Mouse (Mus musculus) midbrain, embryonic 15.5 days (tissue): ENCODE measurements around the gene Rgs3. TPM values are rescaled to one million over a fixed set of nuclear protein-coding genes. Genes with fewer than 3 reads are reported as not detected.

ENCODE experiments used
- ATAC-seq: fragments of 200-750 bp; cut with Nextera tagmentation; replicated peaks from 2 replicates; pipeline ENCODE4 v1.8.0; 2017; ENCODE audit warnings: moderate TSS enrichment
- H3K27ac ChIP-seq: fragments of 300-500 bp; sonication (generic); 2 replicates; pipeline ENCODE4 v1.5.1; 2015; ENCODE audit warnings: mild to moderate bottlenecking, inconsistent platforms
- H3K27me3 ChIP-seq: fragments of 300-500 bp; sonication (generic); replicated peaks from 2 replicates; pipeline ENCODE4 v1.6.1; 2015; ENCODE audit warnings: inconsistent platforms
- H3K36me3 ChIP-seq: fragments of 300-500 bp; sonication (generic); replicated peaks from 2 replicates; pipeline ENCODE4 v1.6.1; 2015; ENCODE audit warnings: inconsistent platforms
- H3K4me1 ChIP-seq: fragments of 300-500 bp; sonication (generic); 2 replicates; pipeline ENCODE4 v1.6.1; 2015; ENCODE audit warnings: inconsistent platforms
- H3K4me2 ChIP-seq: fragments of 300-500 bp; sonication (generic); 2 replicates; pipeline ENCODE4 v1.6.1; 2015; ENCODE audit warnings: inconsistent platforms, mild to moderate bottlenecking, moderate library complexity
- H3K4me3 ChIP-seq: fragments of 300-500 bp; sonication (generic); 2 replicates; pipeline ENCODE4 v1.5.1; 2015; ENCODE audit warnings: mild to moderate bottlenecking, inconsistent platforms
- H3K9ac ChIP-seq: fragments of 300-500 bp; sonication (generic); 2 replicates; pipeline ENCODE4 v1.6.1; 2015; ENCODE audit warnings: mild to moderate bottlenecking, inconsistent platforms
- H3K9me3 ChIP-seq: fragments of 300-500 bp; sonication (generic); 2 replicates; pipeline ENCODE4 v1.6.1; 2016; ENCODE audit warnings: inconsistent platforms
- WGBS: fragments of 180-500 bp; shearing (Covaris S2); methylation state at CpG from one replicate; pipeline ENCODE4 v1.1.7; 2015; ENCODE audit warnings: mixed read lengths; 5-methylcytosine and 5-hydroxymethylcytosine counted together
- polyA plus RNA-seq: library from polyadenylated mRNA; unstranded; fragments of >200 nt; fragmentation: Nextera tagmentation; extraction: Ambion mirVana; gene quantifications from 2 replicates; pipeline ENCODE4 v1.2.1, GENCODE M21; 2015

The Rgs3 gene
- polyA plus RNA-seq, 1 experiment from 2014 or later = 80.1 TPM

DNA sequence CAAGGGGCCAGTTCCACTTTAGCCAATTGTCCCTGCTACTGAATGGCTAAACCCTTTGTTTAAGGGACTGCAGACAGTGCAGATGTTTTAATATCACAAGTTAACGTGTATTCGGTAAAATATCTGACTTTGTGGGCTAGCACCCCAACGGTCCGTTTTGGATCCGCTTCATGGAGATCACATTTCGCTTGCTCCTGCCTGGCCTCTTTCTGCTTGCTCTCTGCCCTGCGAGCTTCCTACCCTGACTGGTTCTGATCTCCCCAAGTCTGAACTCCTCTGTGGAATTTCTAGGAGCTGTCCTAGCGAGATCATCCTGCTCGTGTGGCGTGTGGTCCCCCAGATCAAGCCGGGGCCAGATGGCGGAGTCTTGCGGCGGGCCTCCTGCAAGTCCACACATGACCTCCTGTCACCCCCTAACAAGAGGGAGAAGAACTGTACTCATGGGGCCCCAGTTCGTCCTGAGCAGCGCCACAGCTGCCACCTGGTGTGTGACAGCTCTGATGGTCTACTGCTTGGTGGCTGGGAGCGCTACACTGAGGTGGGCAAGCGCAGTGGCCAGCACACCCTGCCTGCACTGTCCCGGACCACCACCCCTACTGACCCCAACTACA is 65.9 kb downstream of the Rgs3 start:
- H3K4me3 ChIP-seq = no peak overlapping the region
- ATAC-seq = no peak
- no peaks in the 10 kb centered on the region for H3K27me3 ChIP-seq
- 82% methylated on average over 19 of the region's 19 CpGs for WGBS
- H3K9me3 ChIP-seq = no peaks in the 10 kb centered on the region
- peaks cover 17% of the 10 kb centered on the region for H3K4me1 ChIP-seq
- no peak overlapping the region for H3K9ac ChIP-seq
- no peak overlapping the region for H3K4me2 ChIP-seq
- H3K27ac ChIP-seq = peak overlapping the region; percentile 56
- no peaks in the 10 kb centered on the region for H3K36me3 ChIP-seq

DNA sequence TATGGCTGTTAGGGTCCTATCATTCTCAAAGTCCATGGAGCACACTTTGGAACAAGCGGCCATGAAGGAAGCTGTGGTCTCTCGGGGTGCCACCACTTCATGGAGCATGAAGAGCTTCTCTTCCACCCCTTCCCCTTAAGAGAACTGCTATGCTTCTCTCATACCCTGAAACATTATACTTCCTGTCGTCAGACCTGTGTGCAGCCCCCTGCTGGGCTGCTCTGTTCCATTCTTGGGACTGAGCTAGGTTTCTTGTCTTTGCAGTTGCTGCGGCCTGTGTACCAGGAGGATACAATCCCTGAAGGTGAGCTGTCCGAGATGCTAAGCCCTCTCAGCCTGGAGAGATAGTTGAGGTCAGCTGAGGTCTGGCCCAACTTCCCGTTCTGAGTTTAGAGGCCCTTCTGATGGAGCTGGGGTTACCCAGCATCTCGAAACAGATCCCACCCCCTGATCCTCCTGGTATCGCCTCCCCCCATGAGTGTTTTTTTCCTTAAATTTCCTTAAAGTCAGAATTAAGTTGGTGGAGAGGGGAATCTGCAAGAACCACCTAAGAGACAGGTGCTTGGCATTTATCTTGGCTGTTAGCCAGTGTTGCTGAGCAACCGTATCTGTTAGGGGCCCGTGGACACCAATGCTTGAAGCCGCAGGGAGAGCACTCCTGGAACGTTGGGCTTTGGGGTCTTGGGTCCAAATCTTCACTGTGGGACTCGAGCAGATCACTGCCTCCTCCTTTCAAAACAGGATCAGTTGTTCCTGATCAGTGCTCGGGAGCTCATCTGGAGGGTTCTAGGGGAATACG is 66.8 kb downstream of the Rgs3 start:
- Histone ChIP-seq H3K9ac (no peak overlapping the region), H3K4me3 (no peak overlapping the region), H3K9me3 (no peaks in the 10 kb centered on the region), H3K4me1 (peaks cover 17% of the 10 kb centered on the region), H3K4me2 (no peak overlapping the region), H3K36me3 (no peaks in the 10 kb centered on the region), H3K27me3 (no peaks in the 10 kb centered on the region), H3K27ac (no peak overlapping the region)
- 69% methylated on average over 15 of the region's 15 CpGs for WGBS
- ATAC-seq = no peak

DNA sequence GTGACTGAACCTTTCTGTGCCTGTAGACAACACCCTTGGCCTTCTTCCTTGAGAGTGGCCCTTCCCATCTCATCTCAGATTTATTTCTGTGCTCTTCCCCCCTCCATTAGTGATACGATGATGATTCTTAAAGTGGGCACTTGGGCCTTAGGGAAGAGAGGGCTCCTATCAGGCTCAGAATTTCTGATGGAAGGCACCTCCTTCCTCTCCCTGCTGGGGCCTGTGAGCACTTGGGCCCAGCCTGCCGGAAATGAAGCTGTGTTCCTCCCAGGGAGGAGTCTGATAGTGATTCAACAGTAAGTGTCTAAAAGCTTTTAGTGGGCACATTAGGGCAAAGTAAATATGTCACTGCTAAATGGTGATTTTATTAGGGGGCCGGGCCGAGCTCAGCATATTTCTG is 67.7 kb downstream of the Rgs3 start:
- H3K9ac ChIP-seq = no peak overlapping the region
- H3K27me3 ChIP-seq = no peaks in the 10 kb centered on the region
- H3K4me2 ChIP-seq = no peak overlapping the region
- ATAC-seq = no peak
- H3K9me3 ChIP-seq = no peaks in the 10 kb centered on the region
- H3K36me3 ChIP-seq = no peaks in the 10 kb centered on the region
- WGBS = 89% methylated on average over 4 of the region's 4 CpGs
- H3K4me1 ChIP-seq = peaks cover 17% of the 10 kb centered on the region
- H3K27ac ChIP-seq = no peak overlapping the region
- H3K4me3 ChIP-seq = no peak overlapping the region

DNA sequence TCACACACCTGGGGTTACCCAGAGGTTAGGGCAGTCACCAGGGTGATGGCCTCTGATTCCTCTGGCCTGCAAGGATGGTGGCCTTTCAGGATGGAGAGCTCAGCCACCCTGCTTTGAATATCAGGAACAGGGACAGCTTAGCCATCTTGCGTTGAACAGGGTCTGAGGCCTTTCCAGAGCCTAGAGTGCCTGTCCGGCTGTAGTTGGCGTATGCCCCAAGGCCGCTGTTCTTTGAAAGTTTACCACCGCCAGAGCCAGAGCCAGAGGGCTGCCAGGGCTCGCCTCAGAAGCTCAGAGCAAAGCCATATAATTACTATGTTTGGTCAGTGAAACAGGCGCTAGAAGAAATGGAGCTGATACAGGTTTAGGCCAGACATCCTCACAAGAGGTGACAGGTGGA is 68.9 kb downstream of the Rgs3 start:
- ATAC-seq = no peak
- WGBS = 78% methylated on average over 7 of the region's 7 CpGs
- Histone ChIP-seq H3K9me3 (no peaks in the 10 kb centered on the region), H3K4me2 (no peak overlapping the region), H3K27ac (no peak overlapping the region), H3K27me3 (no peaks in the 10 kb centered on the region), H3K36me3 (no peaks in the 10 kb centered on the region), H3K4me1 (peaks cover 17% of the 10 kb centered on the region), H3K9ac (no peak overlapping the region), H3K4me3 (no peak overlapping the region)

DNA sequence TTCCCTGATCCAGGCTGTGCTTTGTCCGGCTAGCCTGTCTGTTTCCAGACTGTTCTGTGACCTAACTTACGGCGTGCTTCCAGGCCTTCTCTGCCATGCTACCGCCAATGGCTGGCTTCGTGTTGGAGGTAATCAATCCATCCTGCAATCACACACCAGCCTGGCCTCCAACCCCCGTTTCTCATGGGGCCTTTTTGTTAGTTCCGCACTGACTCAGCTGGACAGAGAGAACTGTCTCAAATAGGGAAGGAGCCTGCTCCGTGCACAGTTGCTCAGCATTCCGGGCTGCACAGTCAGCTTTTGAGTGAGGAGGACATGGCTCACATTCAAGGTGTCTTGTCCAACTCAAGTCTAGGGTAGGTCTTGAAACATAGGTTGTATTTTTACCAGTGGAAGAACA is 69.8 kb downstream of the Rgs3 start:
- H3K4me1 ChIP-seq = peaks cover 16% of the 10 kb centered on the region
- no peak overlapping the region for H3K27ac ChIP-seq
- no peaks in the 10 kb centered on the region for H3K27me3 ChIP-seq
- WGBS = 72% methylated on average over 9 of the region's 9 CpGs
- no peak for ATAC-seq
- no peaks in the 10 kb centered on the region for H3K9me3 ChIP-seq
- H3K4me3 ChIP-seq = no peak overlapping the region
- no peak overlapping the region for H3K4me2 ChIP-seq
- H3K36me3 ChIP-seq = no peaks in the 10 kb centered on the region
- H3K9ac ChIP-seq = no peak overlapping the region

DNA sequence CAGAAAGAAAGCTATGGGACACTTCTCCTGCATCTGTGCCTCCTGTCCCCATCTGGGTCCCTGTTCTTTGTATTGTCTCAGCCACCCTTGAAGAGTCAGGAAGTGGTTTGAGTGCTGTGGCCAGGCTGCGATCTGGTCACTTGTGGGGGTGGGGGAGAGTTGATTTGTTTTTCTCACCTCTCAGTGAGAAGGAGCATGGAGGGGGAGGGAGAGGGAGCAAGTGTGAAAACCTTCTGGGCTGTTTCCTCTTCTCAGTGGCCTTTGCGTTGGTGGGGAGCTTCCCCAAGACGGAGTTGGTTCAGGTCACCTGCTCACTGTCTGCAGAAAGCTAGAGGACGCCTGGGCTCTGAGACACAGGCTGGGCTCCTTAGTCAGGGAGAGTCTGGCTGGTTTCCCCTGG is 70.3 kb downstream of the Rgs3 start:
- Histone ChIP-seq H3K36me3 (no peaks in the 10 kb centered on the region), H3K27me3 (no peaks in the 10 kb centered on the region), H3K27ac (no peak overlapping the region), H3K4me1 (peaks cover 12% of the 10 kb centered on the region), H3K4me2 (no peak overlapping the region), H3K9me3 (no peaks in the 10 kb centered on the region), H3K9ac (no peak overlapping the region), H3K4me3 (no peak overlapping the region)
- 51% methylated on average over 4 of the region's 4 CpGs for WGBS
- ATAC-seq = no peak

DNA sequence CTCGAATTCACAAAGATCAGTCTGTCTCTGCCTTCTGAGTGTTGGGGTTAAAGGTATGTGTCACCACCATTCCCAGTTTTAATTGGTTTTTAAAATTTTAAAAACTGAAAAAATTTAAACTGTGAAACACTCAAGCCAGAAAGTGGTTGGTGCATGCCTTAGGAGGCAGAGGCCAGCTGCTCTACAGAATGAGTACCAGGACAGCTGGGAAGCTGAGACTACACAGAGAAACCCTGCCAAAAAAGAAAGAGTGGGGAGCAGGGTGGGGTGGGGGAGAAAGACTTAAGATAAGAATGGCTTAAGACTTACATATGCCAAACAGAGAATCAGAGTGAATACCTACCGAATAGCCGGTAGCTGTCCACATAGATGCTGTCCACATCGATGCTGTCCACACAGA is 73.6 kb downstream of the Rgs3 start:
- no peak overlapping the region for H3K27ac ChIP-seq
- H3K27me3 ChIP-seq = no peaks in the 10 kb centered on the region
- no peaks in the 10 kb centered on the region for H3K4me1 ChIP-seq
- WGBS = 92% methylated on average over 4 of the region's 4 CpGs
- no peaks in the 10 kb centered on the region for H3K9me3 ChIP-seq
- no peak overlapping the region for H3K4me2 ChIP-seq
- H3K9ac ChIP-seq = no peak overlapping the region
- ATAC-seq = no peak
- no peak overlapping the region for H3K4me3 ChIP-seq
- no peaks in the 10 kb centered on the region for H3K36me3 ChIP-seq

DNA sequence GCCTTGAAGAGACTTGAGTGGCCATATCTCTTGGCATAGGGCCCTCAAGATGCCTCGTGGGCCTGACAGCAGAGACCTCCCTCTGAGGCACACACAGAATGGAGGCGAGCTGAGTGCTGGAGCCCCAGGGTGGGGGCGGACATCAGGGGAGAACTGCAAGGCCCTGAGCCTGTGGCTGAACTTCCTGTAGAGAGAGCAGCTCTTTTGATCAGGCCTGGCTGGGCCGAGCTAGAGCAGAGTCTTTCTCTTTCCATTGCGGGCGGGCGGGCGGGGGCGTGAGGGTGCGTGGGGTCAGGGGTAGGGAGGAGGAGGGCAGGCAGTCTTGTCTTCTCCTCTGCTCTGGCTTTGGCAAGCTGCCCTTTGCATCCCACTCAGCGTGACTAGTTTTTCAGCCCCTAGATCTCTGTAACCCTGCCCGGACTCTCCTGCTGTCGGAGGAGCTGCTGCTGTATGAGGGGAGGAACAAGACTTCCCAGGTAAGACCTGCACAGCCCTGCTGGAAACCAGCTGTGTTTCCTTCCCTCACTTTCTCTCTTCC is 74.5 kb downstream of the Rgs3 start:
- Histone ChIP-seq H3K9me3 (no peaks in the 10 kb centered on the region), H3K27ac (no peak overlapping the region), H3K4me2 (no peak overlapping the region), H3K27me3 (no peaks in the 10 kb centered on the region), H3K4me3 (no peak overlapping the region), H3K36me3 (no peaks in the 10 kb centered on the region), H3K4me1 (no peaks in the 10 kb centered on the region), H3K9ac (no peak overlapping the region)
- ATAC-seq = no peak
- WGBS = 51% methylated on average over 13 of the region's 13 CpGs

DNA sequence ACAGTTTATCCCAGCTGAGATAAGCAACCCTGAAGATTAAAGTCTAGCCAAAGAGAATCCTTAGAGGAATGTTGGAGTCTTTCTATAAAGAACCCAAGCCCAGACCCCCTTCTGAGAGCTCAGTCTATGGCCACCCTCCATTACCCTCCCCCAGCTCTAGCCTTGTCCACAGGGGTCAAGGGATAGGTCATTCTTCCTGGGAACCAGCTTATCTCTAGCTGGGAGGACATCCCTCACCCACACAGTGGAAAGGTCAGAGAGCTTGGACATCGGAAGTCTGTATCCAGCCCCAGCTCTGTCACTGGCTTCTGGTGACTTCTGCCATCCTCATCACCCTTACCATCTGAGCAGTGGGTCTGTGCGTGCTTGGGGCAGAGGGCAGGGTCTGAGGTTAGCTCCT is 75.2 kb downstream of the Rgs3 start:
- H3K9me3 ChIP-seq = no peaks in the 10 kb centered on the region
- H3K4me2 ChIP-seq = no peak overlapping the region
- H3K27ac ChIP-seq = no peak overlapping the region
- ATAC-seq = no peak
- H3K27me3 ChIP-seq = no peaks in the 10 kb centered on the region
- no peak overlapping the region for H3K4me3 ChIP-seq
- H3K4me1 ChIP-seq = no peaks in the 10 kb centered on the region
- 77% methylated on average over 2 of the region's 2 CpGs for whole genome bisulfite sequencing
- no peak overlapping the region for H3K9ac ChIP-seq
- no peaks in the 10 kb centered on the region for H3K36me3 ChIP-seq

DNA sequence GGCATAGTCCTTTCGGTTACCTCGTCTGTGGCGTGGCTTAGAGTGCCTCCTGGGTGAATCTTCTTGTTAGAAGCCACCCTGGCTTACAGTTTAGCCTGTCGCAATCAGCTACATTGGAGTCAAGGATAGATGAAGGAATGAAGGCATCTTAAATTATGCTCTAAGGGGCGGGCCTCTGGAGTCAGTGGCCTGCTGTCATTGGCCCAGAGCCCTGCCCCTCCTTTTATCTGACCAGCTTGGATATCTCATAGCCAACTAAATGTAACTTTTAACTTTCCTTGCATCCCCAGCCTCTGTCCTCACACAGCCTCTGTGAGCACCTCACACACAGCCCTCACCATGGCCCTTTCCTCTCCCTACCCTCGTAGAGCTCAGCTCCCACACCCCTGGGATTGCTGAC is 76.4 kb downstream of the Rgs3 start:
- no peak overlapping the region for H3K27ac ChIP-seq
- ATAC-seq = no peak
- no peaks in the 10 kb centered on the region for H3K9me3 ChIP-seq
- H3K9ac ChIP-seq = no peak overlapping the region
- no peak overlapping the region for H3K4me2 ChIP-seq
- no peak overlapping the region for H3K4me3 ChIP-seq
- H3K36me3 ChIP-seq = no peaks in the 10 kb centered on the region
- H3K27me3 ChIP-seq = no peaks in the 10 kb centered on the region
- WGBS = 94% methylated on average over 6 of the region's 6 CpGs
- no peaks in the 10 kb centered on the region for H3K4me1 ChIP-seq

DNA sequence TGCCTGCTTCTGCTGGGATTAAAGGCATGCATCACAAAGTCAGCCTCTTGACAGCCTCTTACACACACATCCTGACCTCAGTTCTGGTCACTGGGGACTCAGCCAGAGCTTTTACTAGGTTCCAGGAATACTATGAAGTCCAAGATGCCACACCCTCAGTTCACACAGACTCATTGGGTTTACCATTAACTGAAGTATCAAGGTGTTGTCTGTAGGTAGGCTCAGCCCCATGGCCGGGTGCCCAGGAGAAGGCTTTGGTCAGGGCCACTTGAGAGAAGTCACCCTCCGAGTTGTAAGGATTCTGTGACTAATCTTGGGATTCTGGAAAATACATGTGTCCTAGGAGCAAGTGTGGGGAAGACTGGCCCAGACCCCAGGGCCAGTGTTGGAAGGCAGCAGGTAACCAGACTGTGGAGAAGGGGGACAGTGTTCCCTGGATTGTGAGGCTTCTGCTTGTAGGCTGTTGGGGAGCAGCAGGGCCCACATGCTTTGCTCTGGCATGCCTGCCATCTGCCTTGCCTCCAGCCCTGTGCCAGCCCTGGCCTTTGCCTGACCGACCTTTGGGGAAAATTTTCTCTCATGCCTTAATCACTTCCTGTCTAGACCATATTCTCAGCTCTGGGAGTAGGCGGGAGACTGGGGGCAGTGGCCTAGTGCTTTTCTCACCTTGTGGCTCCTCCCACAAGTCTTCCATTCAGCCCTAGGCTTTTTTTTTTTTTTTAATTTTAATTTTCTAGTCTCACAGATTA is 78.4 kb downstream of the Rgs3 start:
- H3K4me2 ChIP-seq = no peak overlapping the region
- H3K36me3 ChIP-seq = no peaks in the 10 kb centered on the region
- H3K4me1 ChIP-seq = no peaks in the 10 kb centered on the region
- 88% methylated on average over 4 of the region's 4 CpGs for WGBS
- H3K9ac ChIP-seq = no peak overlapping the region
- H3K27ac ChIP-seq = no peak overlapping the region
- ATAC-seq = no peak
- H3K27me3 ChIP-seq = no peaks in the 10 kb centered on the region
- no peaks in the 10 kb centered on the region for H3K9me3 ChIP-seq
- H3K4me3 ChIP-seq = no peak overlapping the region

DNA sequence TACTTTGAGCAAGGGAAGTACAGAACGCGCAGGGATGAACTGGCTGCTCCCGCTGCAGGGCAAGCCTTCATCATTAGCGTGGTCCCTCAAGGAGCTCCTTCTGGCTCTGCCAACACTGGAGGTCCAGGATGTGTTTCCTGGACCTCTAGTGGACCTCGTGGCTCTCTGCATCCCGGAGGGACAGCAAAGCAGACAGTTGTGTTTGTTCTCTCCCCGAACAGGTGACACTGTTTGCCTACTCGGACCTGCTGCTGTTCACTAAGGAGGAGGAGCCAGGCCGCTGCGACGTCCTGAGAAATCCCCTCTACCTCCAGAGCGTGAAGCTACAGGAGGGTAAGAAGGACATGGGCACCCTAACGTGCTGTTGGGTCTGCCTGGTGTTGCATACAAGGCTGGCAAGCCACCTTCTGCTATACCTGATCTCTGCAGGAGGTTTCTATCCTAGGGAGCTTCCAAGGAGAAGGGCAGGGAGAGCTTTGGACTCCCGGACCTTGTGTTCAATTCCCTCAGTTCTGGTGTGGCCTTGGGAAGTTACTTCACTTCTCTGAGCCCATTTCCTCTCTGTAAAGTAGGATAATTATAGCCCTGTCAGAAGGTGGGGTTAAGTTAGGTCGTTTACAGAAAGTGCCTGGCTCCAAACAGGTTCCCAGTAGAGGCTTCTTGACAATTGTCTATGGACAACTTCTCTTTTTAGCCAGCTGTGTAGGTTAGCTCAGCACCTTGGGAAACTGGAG is 81.0 kb downstream of the Rgs3 start:
- WGBS = 72% methylated on average over 15 of the region's 15 CpGs
- Histone ChIP-seq H3K9ac (no peak overlapping the region), H3K4me3 (no peak overlapping the region), H3K9me3 (no peaks in the 10 kb centered on the region), H3K27ac (0 out of 2 replicates have a peak overlapping the region, but pooled peaks have one; percentile 11), H3K4me2 (no peak overlapping the region), H3K36me3 (no peaks in the 10 kb centered on the region), H3K4me1 (no peaks in the 10 kb centered on the region; the same call in 1 of the 2 replicates), H3K27me3 (no peaks in the 10 kb centered on the region)
- ATAC-seq = no peak
